Mouse (Mus musculus) gastrocnemius, postnatal 36 days (tissue): ENCODE data around the gene Telo2. TPM values are rescaled to one million over a fixed set of nuclear protein-coding genes. Genes with fewer than 3 reads are reported as not detected.
"Not testable (repeated sequence)": the region's sequence is repeated elsewhere in the genome, so short reads cannot be mapped to it uniquely, and the experiment has no call there.

ENCODE experiments used
- DNase-seq, 2 experiments: peaks; one replicate each; pipeline ENCODE4 v3.0.0; 2022
- intact Hi-C: fragments of 180-260 bp; cut with DNase I; formaldehyde crosslinking; loops from one replicate; pipeline ENCODE4 v1.15.1; 2025
- long read RNA-seq, 2 experiments: library from polyadenylated mRNA; stranded (forward); transcript quantifications; one replicate each; pipeline ENCODE4 v2.0.0; 2021
- total RNA-seq, 2 experiments: library from RNA; stranded (reverse); gene quantifications; 2 replicates each; pipeline ENCODE4 v1.2.3; 2021

The Telo2 gene
- 1 to 10 TPM; 4.2 to 6.1 TPM for total RNA-seq
- long read RNA-seq, experiment 1, partial matches to known transcripts = 0 of 2 reads
- long read RNA-seq, experiment 1, other reads (novel, unspliced or antisense) = 0 of 2 reads
- long read RNA-seq, experiment 2, partial matches to known transcripts = 0 of 2 reads
- long read RNA-seq, experiment 2, other reads (novel, unspliced or antisense) = 1 of 2 reads

- intact Hi-C loops = loop anchor here (5.0 kb wide), 1 partner anchor 66 kb away; the partner anchor contains the start of gene BC003965
Measured at GRCm38 (mm10) chr17:25115664-25116432, at the start of gene Telo2. Telo2 (minus strand) TSS chr17:25115967.

GRCm38 (mm10) chr17:25164770-25165169, 49.0 kb upstream of the Telo2 start:
- DNase-seq = no peak
- intact Hi-C loops = no loop called here

More at GRCm38 (mm10) chr17:25115664-25116432, at the start of gene Telo2:
- peak; percentile 94 to 95 for DNase-seq

GRCm38 (mm10) chr17:25163387-25163786, 47.6 kb upstream of the Telo2 start:
- DNase-seq = no peak
- intact Hi-C loops = no loop called here

GRCm38 (mm10) chr17:25162161-25162560, 46.4 kb upstream of the Telo2 start, which contains the start of gene Ccdc154:
Ccdc154 (plus strand) TSS chr17:25162461.
- intact Hi-C loops = no loop called here
- no peak for DNase-seq

- DNase-seq = no peak
- intact Hi-C loops = no loop called here
Measured at GRCm38 (mm10) chr17:25139960-25140359, 24.2 kb upstream of the Telo2 start.

GRCm38 (mm10) chr17:25138803-25139202, 23.0 kb upstream of the Telo2 start:
- no peak for DNase-seq
- intact Hi-C loops = no loop called here

GRCm38 (mm10) chr17:25135622-25136021, 19.9 kb upstream of the Telo2 start:
- intact Hi-C loops = no loop called here

GRCm38 (mm10) chr17:25133275-25133698, 17.5 kb upstream of the Telo2 start, which contains the start of gene Clcn7:
Clcn7 (plus strand) TSS chr17:25133391.
- peak; percentile 90 to 92 for DNase-seq
- intact Hi-C loops = no loop called here

More at GRCm38 (mm10) chr17:25135622-25136021, 19.9 kb upstream of the Telo2 start:
- DNase-seq = no peak

GRCm38 (mm10) chr17:25130060-25130459, 14.3 kb upstream of the Telo2 start:
- no peak for DNase-seq
- intact Hi-C loops = no loop called here

- intact Hi-C loops = no loop called here
- no peak for DNase-seq
Measured at GRCm38 (mm10) chr17:25127681-25128080, 11.9 kb upstream of the Telo2 start.

- DNase-seq = no peak
- intact Hi-C loops = no loop called here
Measured at GRCm38 (mm10) chr17:25127079-25127478, 11.3 kb upstream of the Telo2 start.

- DNase-seq, intact Hi-C loops: not testable (repeated sequence)
Measured at GRCm38 (mm10) chr17:25125442-25126060, 9.8 kb upstream of the Telo2 start.

GRCm38 (mm10) chr17:25123979-25124378, 8.2 kb upstream of the Telo2 start:
- intact Hi-C loops = no loop called here
- no peak for DNase-seq

GRCm38 (mm10) chr17:25120406-25120805, 4.6 kb upstream of the Telo2 start, which contains the start of gene Ptx4:
Ptx4 (plus strand) TSS chr17:25120760.
- DNase-seq = no peak
- intact Hi-C loops = no loop called here

GRCm38 (mm10) chr17:25117263-25117662, 1.5 kb upstream of the Telo2 start:
- DNase-seq = no peak

GRCm38 (mm10) chr17:25114908-25115645, 690 bp downstream of the Telo2 start:
- intact Hi-C loops = loop anchor here (5.0 kb wide), 1 partner anchor 67 kb away; the partner anchor contains the start of gene BC003965
- DNase-seq = no peak

More at GRCm38 (mm10) chr17:25117263-25117662, 1.5 kb upstream of the Telo2 start:
- intact Hi-C loops = loop anchor here (5.0 kb wide), 1 partner anchor 65 kb away; the partner anchor contains the start of gene BC003965

- no peak for DNase-seq
- intact Hi-C loops = no loop called here
Measured at GRCm38 (mm10) chr17:25112423-25112810, 3.4 kb downstream of the Telo2 start.

GRCm38 (mm10) chr17:25111739-25112422, 3.9 kb downstream of the Telo2 start:
- intact Hi-C loops = no loop called here
- peak; percentile 37 to 41 for DNase-seq

GRCm38 (mm10) chr17:25111220-25111619, 4.5 kb downstream of the Telo2 start:
- intact Hi-C loops = no loop called here

GRCm38 (mm10) chr17:25110590-25110989, 5.2 kb downstream of the Telo2 start:
- intact Hi-C loops = no loop called here
- DNase-seq = no peak

More at GRCm38 (mm10) chr17:25111220-25111619, 4.5 kb downstream of the Telo2 start:
- DNase-seq = no peak
